ENCODE assay signal across 7 mouse cellular contexts in genomic region chr3:35931359-35931758, GRCm38 (mm10). TPM values are rescaled to one million over a fixed set of nuclear protein-coding genes. Genes with fewer than 3 reads are reported as not detected.
DNase-seq lines count a peak whose midpoint lies in the region; ATAC-seq and TF ChIP-seq lines count a peak whose summit lies in the region.

No protein-coding gene starts in this region.

- H3K27ac ChIP-seq in thymus, adult 2 months (ENCODE audit: control insufficient read depth, insufficient read depth, low read length), result peak overlapping the region; percentile 3; the same call in 1 of the 2 replicates
- no peak overlapping the region for H3K27ac ChIP-seq in forebrain, embryonic 11.5 days (ENCODE audit: low read depth, low read length)
- H3K27ac ChIP-seq in limb, embryonic 15.5 days, result no peak overlapping the region
- no peak overlapping the region; the same call in 1 of the 2 replicates for H3K27ac ChIP-seq in stomach, postnatal 0 days (replicated peaks)

- no peak for TF ChIP-seq EP300 in stomach, postnatal 0 days (optimal IDR thresholded peaks at IDR 0.05)

- peaks cover 4% of the 10 kb centered on the region for H3K4me1 ChIP-seq in thymus, adult 2 months (replicated peaks; ENCODE audit: control insufficient read depth, insufficient read depth, low read length)
- H3K4me1 ChIP-seq in forebrain, embryonic 11.5 days (replicated peaks; ENCODE audit: control insufficient read depth, insufficient read depth, low read length), result peaks cover 8% of the 10 kb centered on the region; the same call in 1 of the 2 replicates
- H3K4me1 ChIP-seq in limb, embryonic 15.5 days, result peaks cover 21% of the 10 kb centered on the region
- H3K4me1 ChIP-seq in stomach, postnatal 0 days (replicated peaks; ENCODE audit: control insufficient read depth, insufficient read depth), result peaks cover 3% of the 10 kb centered on the region; the same call in 1 of the 2 replicates

- no peak for TF ChIP-seq POLR2A in thymus, adult 2 months (IDR thresholded peaks at IDR 0.05; ENCODE audit: control insufficient read depth, extremely low read depth, insufficient read depth, low read length, poor library complexity)

- ATAC-seq in forebrain, embryonic 11.5 days (replicated peaks; ENCODE audit: low FRiP score), result no peak
- ATAC-seq in limb, embryonic 15.5 days (ENCODE audit: insufficient number of reproducible peaks, low FRiP score, low TSS enrichment, low read depth), result no peak
- no peak for ATAC-seq in stomach, postnatal 0 days (ENCODE audit: low FRiP score, low TSS enrichment)

- WGBS in thymus, adult 2 months, result 5% methylated on average over 7 of the region's 7 CpGs
- 45% methylated on average over 7 of the region's 7 CpGs for WGBS in forebrain, embryonic 11.5 days
- WGBS in limb, embryonic 15.5 days, result 35% methylated on average over 7 of the region's 7 CpGs
- WGBS in stomach, postnatal 0 days, result 17% methylated on average over 7 of the region's 7 CpGs

- H3K27me3 ChIP-seq in thymus, adult 2 months (ENCODE audit: control insufficient read depth, insufficient read depth, low read length), result no peaks in the 10 kb centered on the region
- H3K27me3 ChIP-seq in forebrain, embryonic 11.5 days (ENCODE audit: control insufficient read depth, insufficient read depth, low read length), result no peaks in the 10 kb centered on the region
- H3K27me3 ChIP-seq in limb, embryonic 15.5 days, result no peaks in the 10 kb centered on the region
- H3K27me3 ChIP-seq in stomach, postnatal 0 days (ENCODE audit: control insufficient read depth, insufficient read depth, low read length), result no peaks in the 10 kb centered on the region

- no peaks in the 10 kb centered on the region for H3K9me3 ChIP-seq in forebrain, embryonic 11.5 days (ENCODE audit: control insufficient read depth, low read length)
- no peaks in the 10 kb centered on the region for H3K9me3 ChIP-seq in limb, embryonic 15.5 days
- H3K9me3 ChIP-seq in stomach, postnatal 0 days (ENCODE audit: control insufficient read depth, low read length), result no peaks in the 10 kb centered on the region

- no peaks in the 10 kb centered on the region for H3K36me3 ChIP-seq in thymus, adult 2 months (ENCODE audit: control insufficient read depth, insufficient read depth, low read length)
- no peaks in the 10 kb centered on the region for H3K36me3 ChIP-seq in forebrain, embryonic 11.5 days (ENCODE audit: control insufficient read depth, insufficient read depth, low read length)
- 0 out of 2 replicates have a peak, but pooled peaks cover 3% of the 10 kb centered on the region for H3K36me3 ChIP-seq in limb, embryonic 15.5 days
- H3K36me3 ChIP-seq in stomach, postnatal 0 days (ENCODE audit: control insufficient read depth, insufficient read depth, low read length), result no peaks in the 10 kb centered on the region

- H3K4me3 ChIP-seq in thymus, adult 2 months (ENCODE audit: control insufficient read depth, insufficient read depth, low read length), result no peak overlapping the region
- peak overlapping the region; percentile 95 for H3K4me3 ChIP-seq in forebrain, embryonic 11.5 days (ENCODE audit: low read depth, low read length)
- H3K4me3 ChIP-seq in limb, embryonic 15.5 days, result peak overlapping the region; percentile 90
- peak overlapping the region; percentile 90 for H3K4me3 ChIP-seq in stomach, postnatal 0 days (ENCODE audit: low read depth, low read length)

- no peak for TF ChIP-seq CTCF in thymus, adult 2 months (IDR thresholded peaks at IDR 0.05; ENCODE audit: borderline replicate concordance, control insufficient read depth, extremely low read depth, insufficient read depth, low read length, poor library complexity)
- TF ChIP-seq CTCF in stomach, postnatal 0 days (IDR thresholded peaks at IDR 0.05; ENCODE audit: low read depth), result no peak

- no peak for DNase-seq in thymus, adult 2 months
- no peak for DNase-seq in thymus, postnatal 25 days
- DNase-seq in forebrain, embryonic 11.5 days (ENCODE audit: low spot score), result no peak
- no peak for DNase-seq in stomach, postnatal 0 days (ENCODE audit: low spot score)
- DNase-seq in left cerebral cortex, adult 18-20 months (ENCODE audit: low spot score in 2 of 2), result no peak
- DNase-seq in adrenal gland, postnatal 4 days (ENCODE audit: low spot score in 2 of 2), result no peak

- H3K9ac ChIP-seq in forebrain, embryonic 11.5 days (ENCODE audit: low read length), result peak overlapping the region; percentile 99
- H3K9ac ChIP-seq in limb, embryonic 15.5 days, result no peak overlapping the region
- peak overlapping the region; percentile 99 for H3K9ac ChIP-seq in stomach, postnatal 0 days (ENCODE audit: low read length)

- peak overlapping the region; percentile 54 for H3K4me2 ChIP-seq in forebrain, embryonic 11.5 days (ENCODE audit: low read depth, low read length, severe bottlenecking)
- peak overlapping the region; percentile 81 for H3K4me2 ChIP-seq in limb, embryonic 15.5 days
- peak overlapping the region; percentile 72 for H3K4me2 ChIP-seq in stomach, postnatal 0 days (replicated peaks; ENCODE audit: low read depth)

RNA-seq across cellular contexts. Expression of gene Dcun1d1, which starts 5.9 kb away (rescaled TPM):
- 5.0 and 6.2 TPM in 2 replicates for polyA plus RNA-seq in thymus, adult 2 months (2012; rRNA removed)
- polyA plus RNA-seq in forebrain, embryonic 11.5 days (2014; fragmentation: Nextera tagmentation; extraction: Ambion mirVana), result 96.9 and 104 TPM in 2 replicates
- 103 and 104 TPM in 2 replicates for polyA plus RNA-seq in limb, embryonic 15.5 days (2015; fragmentation: Nextera tagmentation; extraction: Ambion mirVana)
- polyA plus RNA-seq in stomach, postnatal 0 days (2015; fragmentation: Nextera tagmentation; extraction: Ambion mirVana), result 84.7 and 86.4 TPM in 2 replicates
- 10 to 100 TPM; 71.7 to 75.0 TPM for total RNA-seq in left cerebral cortex, adult 18-20 months (2021)
- total RNA-seq in adrenal gland, postnatal 4 days (2021), result 10 to 100 TPM; 76.5 to 79.3 TPM

Comparison
In these comparisons a context has a peak if more than half of its experiments do, and no peak if none do; other contexts are left out.
1. RNA of gene Dcun1d1, which starts 5.9 kb away (polyA plus RNA-seq): 96.9 to 104 TPM in forebrain, embryonic 11.5 days, 103 to 104 TPM in limb, embryonic 15.5 days and 84.7 to 86.4 TPM in stomach, postnatal 0 days; 5.0 to 6.2 TPM in thymus, adult 2 months; every median in the first group is over 10 times any median in the second.
2. Peak in every context shown above with its lines, with median percentiles within 50 percentile points of each other: H3K4me2 ChIP-seq.